Mouse (Mus musculus): ENCODE measurements at regions not wholly inside any gene's neighbourhood (a gene's known extent, or its start where the extent isn't known, plus 50 kb on each side); places are given as distances from the start of the nearest gene placed in this dataset.

DNA sequence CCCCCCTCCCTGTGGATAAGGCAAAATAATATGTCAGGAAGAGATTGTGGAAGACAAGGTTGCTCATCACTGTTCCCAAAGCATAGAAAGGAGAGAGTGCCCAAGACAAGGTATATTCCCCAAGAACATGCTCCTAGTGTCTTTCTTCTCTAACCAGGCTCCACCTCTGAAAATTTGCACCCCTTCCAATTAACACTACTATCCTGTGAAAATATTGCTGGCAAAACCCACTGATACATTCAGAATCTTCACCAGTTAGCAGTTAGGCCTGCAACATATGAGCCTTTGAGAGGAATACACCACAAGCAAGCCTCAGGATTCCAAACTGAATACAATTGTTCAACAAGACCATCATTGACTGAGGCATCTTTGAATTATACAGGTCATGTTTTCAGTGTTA is 323.9 kb upstream of the Tle1 start:
- CTCF ChIA-PET: no interaction called here
- POLR2A ChIA-PET: no interaction called here

DNA sequence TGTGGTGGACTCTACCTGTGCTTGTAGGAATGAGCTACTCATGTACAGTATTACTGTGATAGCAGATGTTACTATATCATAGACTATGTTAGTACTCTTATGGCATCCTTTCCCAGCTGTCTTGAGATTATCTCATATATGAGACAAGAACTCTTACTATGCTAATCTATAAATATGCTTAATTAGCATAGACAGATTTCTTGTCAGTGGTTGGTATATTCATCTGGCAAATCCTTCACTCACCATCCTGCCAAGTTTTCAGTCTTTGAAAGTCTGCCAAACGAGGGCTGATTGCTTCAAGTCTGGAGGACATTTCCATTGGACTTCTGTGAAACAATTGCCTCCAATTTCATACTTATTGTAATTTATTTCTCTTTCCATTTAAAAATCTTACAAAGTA is 323.4 kb upstream of the Tle1 start:
- ChIA-PET CTCF (no interaction called here), POLR2A (no interaction called here)

DNA sequence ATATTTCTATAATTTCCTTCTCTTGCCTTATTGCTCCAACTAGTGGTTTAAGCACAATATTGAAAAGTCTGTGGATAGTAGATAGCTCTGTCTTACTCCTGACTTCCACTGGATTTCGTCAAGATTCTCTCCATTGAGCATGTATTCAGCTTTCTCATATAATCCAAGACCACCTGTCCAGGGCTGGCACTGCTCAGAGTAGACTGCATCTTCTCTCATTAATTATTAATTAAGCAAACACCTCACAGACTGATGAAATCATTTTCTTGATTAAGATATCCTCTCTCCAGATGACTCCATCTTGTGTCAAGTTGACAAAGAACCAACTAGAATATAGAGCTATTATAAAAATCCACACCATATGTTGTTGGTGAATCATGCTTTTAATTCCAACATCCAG is 310.5 kb upstream of the Tle1 start:
- ChIA-PET POLR2A (no interaction called here), CTCF (no interaction called here)

DNA sequence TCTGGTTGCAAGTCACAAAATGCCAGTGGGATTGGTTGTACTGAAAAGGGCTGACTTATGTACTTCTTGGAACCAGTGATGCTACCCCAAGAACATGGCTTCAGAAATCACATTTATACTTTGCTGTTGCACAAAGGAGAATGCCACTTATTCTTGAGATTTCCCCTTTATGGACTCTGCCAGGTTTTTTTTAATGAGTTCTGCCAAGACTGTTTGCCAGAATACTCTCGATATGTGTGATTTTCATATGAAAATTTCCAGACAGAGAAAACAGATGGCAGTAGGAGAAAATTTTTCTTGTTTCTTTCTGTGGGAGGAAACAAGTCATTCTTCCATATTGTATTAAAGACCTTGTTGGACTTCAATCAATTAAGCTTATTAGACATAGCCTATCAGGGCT is 281.0 kb upstream of the Tle1 start:
- ChIA-PET CTCF (no interaction called here), POLR2A (no interaction called here)

DNA sequence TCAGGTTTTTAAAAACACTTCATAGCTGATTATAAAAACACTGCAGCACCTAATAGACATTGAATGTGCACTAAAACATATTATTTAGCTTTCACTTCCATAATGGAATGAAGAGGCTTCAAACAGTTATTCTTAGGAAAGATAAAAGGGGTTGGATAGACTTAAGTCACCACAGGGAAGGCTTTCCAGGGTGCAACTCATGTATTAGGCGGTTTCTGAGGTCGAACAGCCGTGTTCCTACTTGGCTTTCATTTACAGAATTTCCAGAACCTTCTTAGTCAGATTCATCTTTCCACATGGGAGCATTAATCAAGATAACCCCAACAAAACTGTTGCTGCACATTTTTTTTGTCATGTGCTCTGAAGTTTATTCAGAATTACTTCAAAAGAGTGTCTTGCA is 279.8 kb upstream of the Tle1 start:
- CTCF ChIA-PET: no interaction called here

DNA sequence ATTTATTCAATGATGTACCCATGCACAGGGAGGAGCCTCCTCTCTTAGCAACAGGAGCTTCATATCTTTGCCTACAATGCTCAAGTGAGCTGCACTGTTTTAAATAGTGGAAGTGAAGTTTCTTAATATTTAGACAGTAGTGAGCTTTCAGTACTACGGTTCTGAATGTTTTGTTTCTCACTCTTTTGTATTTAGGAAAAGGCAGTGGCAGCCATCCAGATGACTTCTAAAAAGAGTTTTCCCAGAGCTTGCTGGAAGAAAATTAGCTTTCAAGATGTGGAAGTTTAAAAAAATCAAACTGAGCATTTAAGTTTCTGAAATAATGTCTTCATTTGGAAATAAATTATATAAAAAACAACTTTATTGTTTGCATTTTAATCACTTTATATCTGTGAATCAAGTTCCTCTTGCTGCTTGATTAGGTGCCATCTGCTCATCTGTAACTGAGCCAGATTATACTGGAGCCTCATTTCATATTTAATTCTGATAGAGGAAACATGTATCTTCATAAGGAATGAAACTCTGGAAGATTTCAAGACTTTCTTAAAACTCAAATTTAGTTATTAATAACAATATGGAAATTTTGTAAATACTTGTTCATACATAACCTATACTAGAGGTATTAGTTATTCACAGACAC is 268.6 kb upstream of the Tle1 start:
- POLR2A ChIA-PET: interaction anchor here in 1 of 4 experiments (1.1 kb wide), 1 partner anchor 34 kb away, joined by 3 read pairs; no protein-coding TSS in a partner anchor
- CTCF ChIA-PET: no interaction called here

More for the DNA sequence above, 279.8 kb upstream of the Tle1 start:
- POLR2A ChIA-PET: no interaction called here

DNA sequence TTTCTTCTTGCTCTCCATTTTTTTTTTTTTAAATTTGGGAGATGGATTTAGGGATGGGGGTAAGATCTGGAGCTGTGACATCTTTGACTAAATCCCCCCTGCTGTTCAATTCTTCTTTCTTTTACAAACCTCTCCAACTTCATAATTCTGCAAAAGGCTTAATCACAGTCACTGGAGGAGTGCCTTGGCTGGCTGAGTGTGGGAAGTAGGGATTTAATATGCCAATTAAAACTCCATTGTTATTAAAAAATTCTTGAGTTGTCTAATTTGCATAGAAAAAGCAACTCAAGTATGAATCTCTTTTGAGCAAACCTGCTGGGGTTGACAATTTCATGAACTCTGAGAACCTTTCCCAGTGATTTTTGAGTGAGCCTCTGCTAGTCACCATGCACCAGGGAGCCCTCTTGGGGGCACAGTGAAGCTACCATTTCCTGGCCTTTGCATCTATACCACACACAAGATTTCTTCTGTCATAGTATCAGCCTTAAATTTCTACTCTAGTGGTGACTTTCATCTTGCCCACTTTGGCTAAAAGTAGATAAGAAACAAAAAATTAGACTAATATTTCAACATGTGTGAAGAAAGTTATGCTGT is 243.6 kb upstream of the Tle1 start:
- ChIA-PET CTCF (no interaction called here), POLR2A (no interaction called here)

DNA sequence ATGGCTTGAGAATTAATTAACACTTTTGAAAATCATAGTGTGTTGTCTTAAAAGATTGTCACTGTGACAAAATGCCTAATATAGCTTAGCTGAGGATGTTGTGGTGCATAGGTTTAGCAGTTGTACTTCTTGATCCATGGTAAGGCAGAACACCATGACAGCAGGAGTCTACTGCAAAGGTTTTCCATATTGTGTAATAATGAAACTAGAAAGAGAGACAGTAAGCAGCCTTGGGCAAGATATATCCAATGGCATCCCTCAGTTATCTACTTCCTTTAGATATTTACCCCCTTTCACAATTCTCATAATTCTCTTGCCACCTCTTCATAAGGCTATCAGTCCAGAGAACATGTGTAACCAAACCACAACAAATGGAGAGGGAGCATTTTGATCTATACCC is 236.6 kb upstream of the Tle1 start:
- ChIA-PET POLR2A (no interaction called here), CTCF (no interaction called here)

DNA sequence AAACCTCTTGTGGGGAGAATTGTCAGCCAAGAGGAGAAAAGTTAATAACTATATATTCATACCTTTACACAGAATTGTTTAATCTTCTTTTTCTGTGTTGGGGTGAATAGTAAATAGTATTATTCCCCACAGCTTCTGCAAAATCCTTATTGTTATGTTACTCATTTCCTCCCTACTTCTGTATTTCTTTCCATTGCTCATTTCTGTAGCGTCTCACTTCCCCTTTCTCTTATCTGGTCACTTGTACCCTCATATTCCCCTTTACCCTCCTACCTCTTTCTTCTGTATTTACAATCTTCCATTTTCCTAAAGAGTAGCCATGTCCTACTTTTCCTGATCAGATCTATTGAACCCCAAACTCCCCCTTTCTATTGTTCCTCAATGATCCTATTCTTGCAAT is 224.6 kb upstream of the Tle1 start:
- POLR2A ChIA-PET: no interaction called here

DNA sequence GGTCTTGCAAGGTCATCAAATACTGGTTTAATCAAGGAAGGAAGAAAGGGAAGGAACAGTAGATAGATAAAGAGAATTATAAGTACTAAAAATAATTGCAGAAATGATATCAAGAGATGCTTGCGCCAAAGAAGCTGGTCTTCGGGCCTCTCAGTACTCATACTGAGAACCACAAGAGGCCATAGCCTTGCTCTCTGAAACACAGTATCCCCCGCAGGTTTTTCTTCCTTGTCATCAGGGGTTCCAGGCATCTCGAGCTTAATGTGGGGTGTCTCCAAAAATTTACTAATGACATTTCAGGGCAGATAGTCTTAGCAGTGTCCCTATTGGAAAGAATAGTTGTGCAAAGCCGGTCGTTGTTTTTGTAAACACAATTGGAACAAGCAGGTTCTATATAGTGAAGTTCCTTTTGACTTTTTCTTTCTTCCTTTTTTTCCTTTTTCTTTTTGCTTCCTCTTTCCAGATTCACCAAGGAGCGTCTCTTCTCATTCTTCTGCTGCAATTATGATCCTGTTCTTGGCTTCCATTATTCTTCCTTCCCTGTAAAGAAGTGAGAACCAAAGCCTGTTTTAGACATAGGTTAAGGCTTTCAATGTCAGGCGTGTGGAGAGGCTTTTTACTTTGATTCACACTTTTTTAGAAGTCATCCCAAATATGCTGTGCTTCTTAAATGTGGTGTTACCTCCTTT is 211.5 kb upstream of the Tle1 start:
- POLR2A ChIA-PET: no interaction called here
- CTCF ChIA-PET: no interaction called here

More for the DNA sequence above, 224.6 kb upstream of the Tle1 start:
- CTCF ChIA-PET: interaction anchor here in 1 of 4 experiments (0.7 kb wide), 1 partner anchor 14 kb away, joined by 4 read pairs; no protein-coding TSS in a partner anchor

DNA sequence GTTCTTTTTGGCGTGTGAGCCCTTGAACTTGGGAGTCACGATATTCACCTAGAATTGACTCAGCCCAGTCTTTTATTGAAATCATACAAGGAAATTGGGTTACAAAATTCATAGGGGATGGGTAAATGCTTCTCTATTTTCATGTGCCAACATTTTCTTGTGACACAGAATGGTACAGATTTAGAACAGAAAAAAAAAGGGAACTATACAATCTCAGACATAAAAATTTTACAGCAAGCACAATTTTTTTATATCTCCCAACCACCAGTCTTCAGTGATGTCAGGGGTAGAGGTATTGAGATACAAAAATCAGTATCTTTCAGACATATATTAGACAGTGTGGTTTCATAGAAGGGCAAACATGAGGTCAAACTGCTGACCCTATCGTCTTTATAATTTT is 210.6 kb upstream of the Tle1 start:
- CTCF ChIA-PET: no interaction called here
- POLR2A ChIA-PET: no interaction called here

DNA sequence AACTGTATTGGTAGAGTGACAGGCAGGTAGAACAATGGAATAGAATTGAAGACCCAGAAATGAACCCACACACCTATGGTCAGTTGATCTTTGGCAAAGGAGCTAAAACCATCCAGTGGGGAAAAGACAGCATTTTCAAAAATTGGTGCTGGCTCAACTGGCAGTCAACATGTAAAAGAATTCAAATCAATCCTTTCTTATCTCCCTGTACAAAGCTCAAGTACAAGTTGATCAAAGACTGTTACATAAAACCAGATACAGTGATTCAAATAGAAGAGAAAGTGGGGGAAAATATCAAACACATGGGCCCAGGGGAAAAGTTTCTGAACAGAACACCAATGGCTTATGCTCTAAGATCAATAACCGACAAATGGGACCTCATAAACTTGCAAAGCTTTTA is 200.0 kb upstream of the Tle1 start:
- ChIA-PET CTCF (no interaction called here), POLR2A (no interaction called here)

DNA sequence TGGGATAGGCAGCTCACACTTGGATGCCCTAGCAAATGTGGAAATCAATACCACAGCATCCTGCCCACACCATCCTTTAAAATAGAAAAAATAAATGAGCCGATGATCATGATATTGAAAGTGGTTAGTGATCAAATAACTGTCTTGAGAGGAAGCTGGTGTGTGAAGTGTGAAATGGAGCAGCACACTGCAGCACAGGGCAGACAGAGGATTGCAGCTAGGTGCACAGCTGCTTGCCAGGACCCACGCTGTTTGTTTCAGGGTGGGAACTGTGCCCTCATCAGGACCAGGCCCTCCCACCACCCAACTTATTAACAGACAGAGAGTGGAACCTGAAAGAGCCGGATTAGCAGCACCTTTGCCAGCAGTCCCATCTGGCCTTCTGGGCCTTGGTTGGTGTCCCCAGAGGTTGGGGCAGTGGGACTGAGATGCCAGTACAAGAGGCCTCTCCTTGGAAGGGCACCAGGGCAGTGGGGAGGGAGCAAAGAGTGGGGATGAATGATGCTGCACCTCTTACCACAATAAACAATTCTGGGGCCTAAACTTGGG is 191.2 kb upstream of the Tle1 start:
- POLR2A ChIA-PET: no interaction called here
- CTCF ChIA-PET: no interaction called here

DNA sequence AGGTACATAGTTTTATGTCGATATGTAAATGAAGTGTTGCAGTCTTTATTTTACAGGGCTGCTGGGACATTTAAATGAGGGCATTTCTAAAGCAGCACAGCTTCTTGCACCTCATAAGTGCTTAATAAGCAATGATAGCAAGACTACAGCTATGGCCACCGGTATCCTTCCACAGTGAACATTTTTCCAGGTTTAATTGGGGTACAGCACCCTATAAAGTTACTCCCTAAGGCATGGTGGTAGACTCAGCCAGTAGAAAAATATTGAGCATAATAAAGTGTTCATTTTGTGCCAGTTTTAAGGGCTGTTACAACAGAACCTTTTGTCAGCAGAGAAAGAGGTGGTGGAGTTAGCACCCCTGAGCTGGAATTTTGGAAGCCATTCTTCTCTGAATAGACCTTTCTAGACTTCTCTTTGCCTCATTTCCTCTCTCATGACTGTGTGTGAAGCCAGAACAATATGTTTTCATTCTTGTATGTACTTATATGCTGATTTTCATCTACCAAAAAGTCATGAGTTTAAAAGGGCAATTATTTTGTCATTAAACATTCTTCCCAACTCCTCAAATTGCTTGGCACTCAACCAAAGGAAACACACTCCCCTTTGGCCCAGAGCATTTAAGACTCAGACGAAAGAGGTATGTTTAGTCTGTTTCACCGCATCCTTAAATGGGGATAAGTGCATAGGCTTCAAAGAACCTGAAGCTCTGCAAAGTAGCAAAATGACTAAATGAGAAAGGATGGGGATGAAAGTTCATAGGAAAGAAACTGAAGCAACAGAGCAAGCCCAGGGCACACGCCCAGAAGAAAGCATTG is 189.3 kb upstream of the Tle1 start:
- POLR2A ChIA-PET: no interaction called here
- CTCF ChIA-PET: no interaction called here

DNA sequence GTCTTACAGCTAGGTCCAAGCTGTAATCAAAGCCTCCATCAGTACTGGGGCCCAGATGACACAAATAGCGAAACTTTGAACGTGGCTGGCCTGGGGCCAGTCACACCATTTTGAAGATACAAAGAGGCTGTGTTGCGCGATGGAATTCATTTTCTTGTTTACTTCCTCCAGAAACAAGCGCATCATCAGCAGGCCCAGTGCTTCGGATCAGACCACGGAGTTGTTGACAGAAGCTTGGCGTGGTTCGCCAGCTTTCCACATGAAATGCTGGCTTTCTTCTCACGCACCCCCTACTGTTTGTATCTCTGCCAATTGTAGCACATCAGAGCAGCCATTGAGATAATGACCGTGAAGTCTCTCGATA is 184.2 kb upstream of the Tle1 start:
- ChIA-PET CTCF (interaction anchor here in 1 of 4 experiments (0.5 kb wide), 1 partner anchor 15 kb away, joined by 3 read pairs; no protein-coding TSS in a partner anchor), POLR2A (no interaction called here)

DNA sequence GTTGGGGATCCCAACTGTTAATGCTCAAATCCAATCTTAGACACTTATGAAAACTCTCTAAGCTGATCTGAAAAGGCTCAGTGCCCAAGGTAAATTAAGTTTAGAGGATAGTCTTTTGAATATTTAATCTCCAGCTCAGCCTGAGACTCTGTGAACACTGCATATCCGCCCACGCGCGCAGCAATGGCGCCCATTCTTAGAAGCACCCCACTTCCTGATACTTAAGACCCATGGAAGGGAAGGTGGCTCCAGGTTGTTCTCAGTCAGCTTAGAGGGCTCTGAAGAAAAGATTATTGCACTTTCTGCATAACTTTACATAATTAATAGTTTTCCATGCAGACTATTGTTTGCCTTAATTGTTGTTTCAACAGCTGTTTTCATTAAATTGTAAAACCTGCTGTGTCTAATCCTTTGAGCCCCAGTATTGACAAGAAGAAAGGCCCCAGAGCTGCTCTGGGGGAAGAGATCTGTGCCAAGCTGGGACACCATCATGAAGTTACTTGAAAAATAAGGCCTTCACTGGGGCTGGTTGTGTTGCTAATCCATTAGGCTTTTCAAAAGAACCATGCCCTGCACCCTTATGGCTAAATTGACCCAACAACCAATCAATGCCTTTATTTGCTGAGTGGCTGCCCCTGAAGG is 183.7 kb upstream of the Tle1 start:
- POLR2A ChIA-PET: no interaction called here
- CTCF ChIA-PET: no interaction called here

DNA sequence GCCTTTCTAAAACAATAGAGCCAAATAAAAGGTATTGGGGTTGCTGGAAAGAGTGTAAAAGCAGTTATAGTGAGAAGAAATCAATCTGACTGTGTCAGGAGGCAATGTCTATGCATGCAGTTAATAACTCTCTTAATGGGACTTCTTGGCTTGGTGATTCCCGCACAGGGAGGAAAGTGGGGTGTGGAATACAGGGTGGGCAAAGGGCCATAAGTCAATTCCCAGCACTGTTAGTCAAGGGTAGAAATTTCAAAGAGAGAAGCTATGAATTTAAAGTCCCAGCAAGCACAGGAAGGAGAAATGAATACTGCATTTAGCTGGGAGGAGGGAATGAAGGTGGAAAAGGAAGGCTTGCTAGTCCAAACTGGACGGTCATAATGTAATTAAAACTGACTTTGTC is 183.0 kb upstream of the Tle1 start:
- CTCF ChIA-PET: no interaction called here
- POLR2A ChIA-PET: no interaction called here

DNA sequence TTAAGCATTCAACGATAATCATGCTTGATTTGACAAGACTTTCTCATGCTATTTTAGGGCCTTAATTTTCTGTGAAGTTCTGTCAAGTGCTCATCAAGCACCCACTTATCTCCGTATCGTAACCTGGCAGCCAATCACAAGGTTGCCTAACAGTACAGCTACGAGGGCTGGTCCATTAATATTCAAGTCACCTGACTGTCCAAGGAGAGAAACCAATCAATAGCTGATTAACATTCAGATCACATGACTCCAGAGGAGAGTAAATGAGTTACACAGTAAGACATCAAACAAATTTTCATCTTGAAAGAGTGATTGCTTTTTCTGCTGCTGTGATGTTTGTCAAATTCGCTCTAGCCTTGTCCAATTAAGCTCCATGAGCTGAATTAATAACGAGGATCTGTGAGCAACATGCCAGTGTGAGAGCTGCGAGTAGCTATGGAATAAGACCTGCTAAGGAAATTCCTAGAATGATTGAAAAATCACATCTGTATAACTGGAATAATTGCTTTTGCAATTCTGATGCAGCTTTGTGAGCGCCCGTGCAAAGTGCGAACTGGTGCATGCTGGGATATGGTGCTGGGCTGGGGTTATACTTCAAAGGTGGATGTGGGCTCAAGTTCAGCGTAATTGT is 181.9 kb upstream of the Tle1 start:
- POLR2A ChIA-PET: interaction anchor here in 1 of 4 experiments (0.6 kb wide), 1 partner anchor 235 kb away, joined by 3 read pairs; no protein-coding TSS in a partner anchor
- CTCF ChIA-PET: no interaction called here

DNA sequence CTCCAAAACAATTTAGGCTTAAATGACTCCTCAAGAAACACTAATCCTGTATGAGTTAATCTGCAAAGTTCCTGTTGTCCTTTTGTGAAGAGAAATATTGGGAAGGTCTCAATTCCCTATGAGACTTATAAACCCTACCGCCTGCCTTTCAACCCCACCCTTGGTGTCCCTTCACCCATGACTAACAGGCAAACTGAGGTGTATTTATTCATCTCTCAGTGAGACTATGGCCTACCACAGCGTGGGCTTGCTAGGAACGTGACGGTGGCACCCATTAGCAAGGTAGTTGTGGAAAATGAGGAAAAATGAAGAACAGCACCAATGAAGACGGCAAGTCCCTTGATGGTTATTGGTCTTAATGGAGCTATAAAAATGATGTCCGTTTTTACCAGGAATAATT is 181.0 kb upstream of the Tle1 start:
- ChIA-PET CTCF (interaction anchor here in 1 of 4 experiments (0.6 kb wide), 1 partner anchor 99 kb away, joined by 3 read pairs; no protein-coding TSS in a partner anchor), POLR2A (no interaction called here)

Measured in embryonic stem cell, embryonic (primary cell).